Mouse (Mus musculus): ENCODE measurements around the gene Npb.

GRCm38 (mm10) chr11:120628601-120629340 lies 20.5 kb downstream of the Npb start:
- no peak for TF ChIP-seq CTCF (IDR thresholded peaks at IDR 0.05; ENCODE audit: low read depth, low read length)
- no peak for TF ChIP-seq POLR2A (IDR thresholded peaks at IDR 0.05; ENCODE audit: insufficient read depth, low read length)
